Mouse (Mus musculus) forebrain, embryonic 13.5 days (tissue): ENCODE measurements around the gene Rpn2. TPM values are rescaled to one million over a fixed set of nuclear protein-coding genes. Genes with fewer than 3 reads are reported as not detected.

Experiments used
- ATAC-seq: fragments of 200-750 bp; cut with Nextera tagmentation; 2 replicates; pipeline ENCODE4 v1.8.0; 2017
- H3K27ac ChIP-seq: fragments of 300-500 bp; sonication (generic); 2 replicates; pipeline ENCODE4 v1.5.1; 2015; ENCODE audit warnings: inconsistent platforms, mild to moderate bottlenecking, moderate library complexity
- H3K27me3 ChIP-seq: fragments of 300-500 bp; sonication (generic); 2 replicates; pipeline ENCODE4 v1.6.1; 2015; ENCODE audit warnings: mild to moderate bottlenecking, inconsistent platforms
- H3K36me3 ChIP-seq: fragments of 300-500 bp; sonication (generic); 2 replicates; pipeline ENCODE4 v1.6.1; 2015; ENCODE audit warnings: mild to moderate bottlenecking, inconsistent platforms; ENCODE audit not compliant: poor library complexity, severe bottlenecking
- H3K4me1 ChIP-seq: fragments of 300-500 bp; sonication (generic); 2 replicates; pipeline ENCODE4 v1.6.1; 2015; ENCODE audit warnings: inconsistent platforms
- H3K4me2 ChIP-seq: fragments of 300-500 bp; sonication (generic); 2 replicates; pipeline ENCODE4 v1.6.1; 2015; ENCODE audit warnings: inconsistent platforms, mild to moderate bottlenecking, moderate library complexity
- H3K4me3 ChIP-seq: fragments of 300-500 bp; sonication (generic); 2 replicates; pipeline ENCODE4 v1.5.1; 2015; ENCODE audit warnings: mild to moderate bottlenecking, inconsistent platforms
- H3K9ac ChIP-seq: fragments of 300-500 bp; sonication (generic); 2 replicates; pipeline ENCODE4 v1.6.1; 2015; ENCODE audit warnings: mild to moderate bottlenecking, inconsistent platforms
- H3K9me3 ChIP-seq: fragments of 300-500 bp; sonication (generic); replicated peaks from 2 replicates; pipeline ENCODE4 v1.6.1; 2016; ENCODE audit warnings: inconsistent platforms
- WGBS: fragments of 180-500 bp; shearing (Covaris S2); methylation state at CpG from one replicate; pipeline ENCODE4 v1.1.7; 2015; 5-methylcytosine and 5-hydroxymethylcytosine counted together
- polyA plus RNA-seq: library from polyadenylated mRNA; unstranded; fragments of >200 nt; fragmentation: Nextera tagmentation; extraction: Ambion mirVana; gene quantifications from 2 replicates; pipeline ENCODE4 v1.2.1, GENCODE M21; 2015

The Rpn2 gene
- polyA plus RNA-seq, 1 experiment from 2014 or later, result 197 TPM

- peaks cover 93% of the 10 kb centered on the region for H3K36me3 ChIP-seq
- WGBS, result 38% methylated on average over 7 of the region's 7 CpGs
- H3K27ac ChIP-seq, result peak overlapping the region; percentile 78
Measured at GRCm38 (mm10) chr2:157314310-157314709, 35.5 kb downstream of the Rpn2 start.

GRCm38 (mm10) chr2:157315486-157315885 lies 36.7 kb downstream of the Rpn2 start:
- H3K9ac ChIP-seq, result no peak overlapping the region
- H3K36me3 ChIP-seq, result peaks cover 91% of the 10 kb centered on the region
- peak overlapping the region; percentile 59 for H3K27ac ChIP-seq
- no peaks in the 10 kb centered on the region for H3K9me3 ChIP-seq
- 83% methylated on average over 6 of the region's 6 CpGs for WGBS
- peaks cover 51% of the 10 kb centered on the region for H3K4me1 ChIP-seq
- no peak for ATAC-seq
- no peaks in the 10 kb centered on the region for H3K27me3 ChIP-seq
- H3K4me2 ChIP-seq, result no peak overlapping the region
- no peak overlapping the region for H3K4me3 ChIP-seq

More at GRCm38 (mm10) chr2:157314310-157314709, 35.5 kb downstream of the Rpn2 start:
- Histone ChIP-seq H3K4me1 (peaks cover 43% of the 10 kb centered on the region), H3K4me3 (no peak overlapping the region), H3K9me3 (no peaks in the 10 kb centered on the region), H3K27me3 (no peaks in the 10 kb centered on the region), H3K4me2 (no peak overlapping the region), H3K9ac (no peak overlapping the region)
- no peak for ATAC-seq

GRCm38 (mm10) chr2:157316358-157316933 lies 37.6 kb downstream of the Rpn2 start:
- Histone ChIP-seq H3K4me2 (no peak overlapping the region), H3K27ac (peak overlapping the region; percentile 59), H3K36me3 (peaks cover 90% of the 10 kb centered on the region), H3K27me3 (no peaks in the 10 kb centered on the region), H3K4me1 (peaks cover 60% of the 10 kb centered on the region), H3K9ac (no peak overlapping the region; the same call in 1 of the 2 replicates), H3K4me3 (no peak overlapping the region), H3K9me3 (no peaks in the 10 kb centered on the region)
- 91% methylated on average over 14 of the region's 14 CpGs for WGBS
- ATAC-seq, result no peak

- ATAC-seq, result no peak
- Histone ChIP-seq H3K9ac (no peak overlapping the region), H3K27me3 (no peaks in the 10 kb centered on the region), H3K4me2 (no peak overlapping the region), H3K4me1 (peaks cover 67% of the 10 kb centered on the region), H3K4me3 (no peak overlapping the region), H3K36me3 (peaks cover 90% of the 10 kb centered on the region), H3K9me3 (no peaks in the 10 kb centered on the region), H3K27ac (peak overlapping the region; percentile 65)
- WGBS, result 86% methylated on average over 6 of the region's 6 CpGs
Measured at GRCm38 (mm10) chr2:157317220-157317619, 38.4 kb downstream of the Rpn2 start.

- H3K27ac ChIP-seq, result peak overlapping the region; percentile 49
- WGBS, result 53% methylated on average over 8 of the region's 8 CpGs
- H3K4me1 ChIP-seq, result peaks cover 65% of the 10 kb centered on the region
- H3K9ac ChIP-seq, result no peak overlapping the region
- peaks cover 90% of the 10 kb centered on the region for H3K36me3 ChIP-seq
- no peak overlapping the region for H3K4me2 ChIP-seq
- ATAC-seq, result no peak
- H3K27me3 ChIP-seq, result no peaks in the 10 kb centered on the region
- H3K9me3 ChIP-seq, result no peaks in the 10 kb centered on the region
- H3K4me3 ChIP-seq, result no peak overlapping the region
Measured at GRCm38 (mm10) chr2:157320135-157320534, 41.3 kb downstream of the Rpn2 start.

- peaks cover 62% of the 10 kb centered on the region for H3K4me1 ChIP-seq
- peak overlapping the region; percentile 49 for H3K27ac ChIP-seq
- no peak overlapping the region for H3K4me3 ChIP-seq
- 20% methylated on average over 5 of the region's 5 CpGs for WGBS
- H3K9ac ChIP-seq, result no peak overlapping the region
- H3K27me3 ChIP-seq, result no peaks in the 10 kb centered on the region
- H3K36me3 ChIP-seq, result peaks cover 88% of the 10 kb centered on the region
- no peaks in the 10 kb centered on the region for H3K9me3 ChIP-seq
- no peak for ATAC-seq
- no peak overlapping the region for H3K4me2 ChIP-seq
Measured at GRCm38 (mm10) chr2:157320886-157321285, 42.1 kb downstream of the Rpn2 start.

- H3K27ac ChIP-seq, result peak overlapping the region; percentile 49
- no peaks in the 10 kb centered on the region for H3K27me3 ChIP-seq
- peaks cover 53% of the 10 kb centered on the region for H3K4me1 ChIP-seq
- H3K4me3 ChIP-seq, result no peak overlapping the region
- 67% methylated on average over 5 of the region's 5 CpGs for WGBS
- peak; percentile 13; the same call in 1 of the 2 replicates for ATAC-seq
- H3K9ac ChIP-seq, result no peak overlapping the region
- peaks cover 90% of the 10 kb centered on the region for H3K36me3 ChIP-seq
- no peaks in the 10 kb centered on the region for H3K9me3 ChIP-seq
- no peak overlapping the region for H3K4me2 ChIP-seq
Measured at GRCm38 (mm10) chr2:157322029-157322766, 43.4 kb downstream of the Rpn2 start.

GRCm38 (mm10) chr2:157325238-157325637 lies 46.4 kb downstream of the Rpn2 start:
- 77% methylated on average over 2 of the region's 2 CpGs for WGBS
- H3K27ac ChIP-seq, result no peak overlapping the region
- H3K36me3 ChIP-seq, result peaks cover 76% of the 10 kb centered on the region
- ATAC-seq, result no peak
- H3K4me1 ChIP-seq, result peaks cover 63% of the 10 kb centered on the region
- H3K9me3 ChIP-seq, result no peaks in the 10 kb centered on the region
- no peak overlapping the region for H3K4me3 ChIP-seq
- H3K4me2 ChIP-seq, result no peak overlapping the region
- H3K9ac ChIP-seq, result no peak overlapping the region
- no peaks in the 10 kb centered on the region for H3K27me3 ChIP-seq

GRCm38 (mm10) chr2:157328106-157328505 lies 49.3 kb downstream of the Rpn2 start:
- Histone ChIP-seq H3K27me3 (no peaks in the 10 kb centered on the region), H3K4me3 (no peak overlapping the region), H3K27ac (peak overlapping the region; percentile 88), H3K4me2 (peak overlapping the region; percentile 9; the same call in 1 of the 2 replicates), H3K9ac (no peak overlapping the region), H3K36me3 (peaks cover 48% of the 10 kb centered on the region), H3K4me1 (peaks cover 50% of the 10 kb centered on the region), H3K9me3 (no peaks in the 10 kb centered on the region)
- peak; percentile 57; the same call in 1 of the 2 replicates for ATAC-seq
- WGBS, result 4% methylated on average over 5 of the region's 5 CpGs

GRCm38 (mm10) chr2:157328570-157328969 lies 49.8 kb downstream of the Rpn2 start:
- peak; percentile 84 for ATAC-seq
- no peaks in the 10 kb centered on the region for H3K9me3 ChIP-seq
- WGBS, result 5% methylated on average over 11 of the region's 11 CpGs
- peak overlapping the region; percentile 9; the same call in 1 of the 2 replicates for H3K4me2 ChIP-seq
- peaks cover 44% of the 10 kb centered on the region for H3K36me3 ChIP-seq
- H3K4me1 ChIP-seq, result peaks cover 46% of the 10 kb centered on the region
- H3K27me3 ChIP-seq, result no peaks in the 10 kb centered on the region
- H3K4me3 ChIP-seq, result no peak overlapping the region
- peak overlapping the region; percentile 88 for H3K27ac ChIP-seq
- peak overlapping the region; percentile 35; the same call in 1 of the 2 replicates for H3K9ac ChIP-seq

GRCm38 (mm10) chr2:157332059-157332458 lies 53.2 kb downstream of the Rpn2 start:
- no peak; the same call in 1 of the 2 replicates for ATAC-seq
- no peak overlapping the region for H3K4me2 ChIP-seq
- H3K27me3 ChIP-seq, result no peaks in the 10 kb centered on the region
- H3K9me3 ChIP-seq, result no peaks in the 10 kb centered on the region
- 74% methylated on average over 5 of the region's 5 CpGs for WGBS
- H3K27ac ChIP-seq, result peak overlapping the region; percentile 68
- H3K9ac ChIP-seq, result 0 out of 2 replicates have a peak overlapping the region, but pooled peaks have one; percentile 12
- peaks cover 10% of the 10 kb centered on the region for H3K36me3 ChIP-seq
- peaks cover 43% of the 10 kb centered on the region for H3K4me1 ChIP-seq
- no peak overlapping the region for H3K4me3 ChIP-seq

- H3K36me3 ChIP-seq, result no peaks in the 10 kb centered on the region
- WGBS, result 16% methylated on average over 5 of the region's 5 CpGs
- H3K4me2 ChIP-seq, result no peak overlapping the region
- no peaks in the 10 kb centered on the region for H3K27me3 ChIP-seq
- H3K9ac ChIP-seq, result no peak overlapping the region
- no peak overlapping the region for H3K4me3 ChIP-seq
- no peaks in the 10 kb centered on the region for H3K9me3 ChIP-seq
- peaks cover 45% of the 10 kb centered on the region for H3K4me1 ChIP-seq
- peak overlapping the region; percentile 98; the same call in 1 of the 2 replicates for H3K27ac ChIP-seq
- no peak for ATAC-seq
Measured at GRCm38 (mm10) chr2:157338663-157339062, 59.8 kb downstream of the Rpn2 start.
